Mouse (Mus musculus) thymus, adult 2 months (tissue): Measurements from ENCODE around the gene Trpd52l3. TPM values are rescaled to one million over a fixed set of nuclear protein-coding genes. Genes with fewer than 3 reads are reported as not detected.

Source experiments
- DNase-seq: peaks from one replicate; pipeline ENCODE4 v3.0.0; 2021
- H3K27ac ChIP-seq: fragments of 200-500 bp; 2 replicates; pipeline ENCODE4 v1.5.1; 2012; ENCODE audit warnings: low read length, control low read depth; ENCODE audit not compliant: control insufficient read depth, insufficient read depth
- H3K27me3 ChIP-seq: fragments of 200-500 bp; 2 replicates; pipeline ENCODE4 v1.6.1; 2012; ENCODE audit warnings: mild to moderate bottlenecking, low read length, moderate library complexity, mixed read lengths; ENCODE audit not compliant: control insufficient read depth, insufficient read depth
- H3K36me3 ChIP-seq: fragments of 200-500 bp; 2 replicates; pipeline ENCODE4 v1.6.1; 2012; ENCODE audit warnings: mild to moderate bottlenecking, low read length, moderate library complexity; ENCODE audit not compliant: control insufficient read depth, insufficient read depth
- H3K4me1 ChIP-seq: fragments of 200-500 bp; replicated peaks from 2 replicates; pipeline ENCODE4 v1.6.1; 2012; ENCODE audit warnings: low read length; ENCODE audit not compliant: control insufficient read depth, insufficient read depth
- H3K4me3 ChIP-seq: fragments of 200-500 bp; 2 replicates; pipeline ENCODE4 v1.5.1; 2012; ENCODE audit warnings: mild to moderate bottlenecking, low read length, control low read depth, moderate library complexity; ENCODE audit not compliant: control insufficient read depth, insufficient read depth
- CTCF ChIP-seq: fragments of 200-500 bp; IDR thresholded peaks from 2 replicates; pipeline ENCODE4 v1.5.1; 2012; ENCODE audit warnings: mild to moderate bottlenecking, control low read depth, low read length, moderate library complexity, borderline replicate concordance; ENCODE audit not compliant: control insufficient read depth, poor library complexity, insufficient read depth; ENCODE audit errors: extremely low read depth
- POLR2A ChIP-seq: fragments of 200-500 bp; IDR thresholded peaks from 2 replicates; pipeline ENCODE4 v1.6.1; 2012; ENCODE audit warnings: mild to moderate bottlenecking, low read length, control low read depth, moderate library complexity; ENCODE audit not compliant: control insufficient read depth, poor library complexity, insufficient read depth; ENCODE audit errors: extremely low read depth
- WGBS: fragments of 180-500 bp; shearing (Covaris S2); methylation state at CpG from one replicate; pipeline ENCODE4 v1.1.7; 2018; 5-methylcytosine and 5-hydroxymethylcytosine counted together
- polyA plus RNA-seq: library from polyadenylated mRNA; depleted of rRNA; stranded (reverse); fragments of >200 nt; gene quantifications from 2 replicates; pipeline ENCODE4 v1.2.3, GENCODE M21; 2012; rRNA removed

Trpd52l3 gene
- polyA plus RNA-seq: 0.07 TPM in 1 of 2 replicates, not detected in the other

DNA sequence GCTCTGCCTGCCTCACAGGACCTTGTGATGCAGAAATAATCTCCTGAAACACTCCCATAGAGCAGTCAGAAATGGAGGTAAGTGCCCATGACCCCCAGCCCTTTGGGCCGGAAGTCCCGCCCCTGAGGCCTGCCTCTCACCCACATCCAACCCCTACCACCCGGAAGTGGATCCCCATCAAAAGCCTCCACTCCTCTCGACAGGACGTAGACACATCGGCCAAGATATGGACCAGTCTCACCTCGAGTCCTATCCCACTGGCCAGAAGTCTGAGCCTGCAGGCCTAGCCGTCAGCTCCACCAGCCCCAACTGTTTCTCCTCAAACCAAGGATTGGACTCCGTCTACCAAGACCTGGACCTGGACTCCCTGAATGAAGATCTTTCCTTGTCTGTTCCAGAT, at the start of gene Trpd52l3:
Gene Trpd52l3 (plus strand): TSS at position 170 of the 400 bp plus-strand sequence.
- Histone ChIP-seq H3K4me3 (no peak within 1 kb of the TSS), H3K36me3 (no peaks in the 10 kb centered on the region), H3K27me3 (no peaks in the 10 kb centered on the region), H3K27ac (no peak within 1 kb of the TSS), H3K4me1 (no peaks in the 10 kb centered on the region)
- TF ChIP-seq CTCF (no peak), POLR2A (no peak)
- WGBS: 96% methylated on average over 9 of the region's 9 CpGs
- DNase-seq: no peak

GRCm38 (mm10) chr19:29953833-29954232, 49.8 kb upstream of the Trpd52l3 start:
- no peak for TF ChIP-seq CTCF
- no peak for TF ChIP-seq POLR2A
- Histone ChIP-seq H3K36me3 (no peaks in the 10 kb centered on the region), H3K4me3 (no peak overlapping the region), H3K4me1 (no peaks in the 10 kb centered on the region), H3K27me3 (no peaks in the 10 kb centered on the region), H3K27ac (no peak overlapping the region)
- 75% methylated on average over 3 of the region's 3 CpGs for WGBS
- no peak for DNase-seq

DNA sequence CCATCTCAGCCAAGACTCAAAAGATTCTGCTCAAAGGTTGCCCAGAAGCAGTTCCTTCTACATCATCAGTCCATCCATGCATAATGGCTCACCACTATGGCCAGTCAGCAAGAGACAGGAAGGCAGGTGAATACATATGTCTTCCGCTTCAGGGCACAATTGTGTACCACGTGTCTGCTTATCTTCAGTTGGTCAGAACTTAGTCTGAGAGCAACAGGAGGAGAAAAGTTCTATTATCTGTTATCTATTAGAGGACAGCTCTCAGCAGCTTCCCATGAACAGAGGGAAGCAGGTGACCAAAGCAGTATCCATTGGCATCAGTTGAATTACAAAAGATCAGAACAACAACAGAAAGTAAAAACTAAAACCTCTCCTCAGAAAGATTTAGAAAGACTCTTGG, 48.1 kb upstream of the Trpd52l3 start:
- TF ChIP-seq POLR2A: no peak
- TF ChIP-seq CTCF: no peak
- no peak for DNase-seq
- WGBS: 93% methylated on average over 2 of the region's 2 CpGs
- no peaks in the 10 kb centered on the region for H3K36me3 ChIP-seq
- H3K4me1 ChIP-seq: no peaks in the 10 kb centered on the region
- no peak overlapping the region for H3K27ac ChIP-seq
- no peaks in the 10 kb centered on the region for H3K27me3 ChIP-seq
- H3K4me3 ChIP-seq: no peak overlapping the region

DNA sequence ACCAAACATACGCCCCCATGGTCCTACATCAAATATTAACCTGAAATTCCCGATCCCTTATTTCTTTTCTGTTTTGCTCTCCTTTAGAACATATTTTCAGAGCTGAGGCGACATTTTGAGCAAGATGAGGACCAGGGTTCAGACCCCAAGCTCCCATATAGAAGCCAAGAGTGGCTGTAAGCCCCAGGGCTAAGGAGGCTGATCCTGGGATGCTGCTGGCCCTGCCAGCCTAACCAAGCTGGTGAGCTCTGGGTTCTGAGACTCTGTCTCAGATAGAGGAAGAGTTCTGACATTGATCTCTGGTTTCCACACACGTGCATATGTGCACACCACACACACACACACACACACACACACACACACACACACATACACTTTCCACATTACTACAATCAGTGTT, 42.7 kb upstream of the Trpd52l3 start:
- no peak for DNase-seq
- Histone ChIP-seq H3K36me3 (no peaks in the 10 kb centered on the region), H3K4me3 (no peak overlapping the region), H3K27me3 (no peaks in the 10 kb centered on the region), H3K4me1 (no peaks in the 10 kb centered on the region), H3K27ac (no peak overlapping the region)
- TF ChIP-seq POLR2A (no peak), CTCF (no peak)
- WGBS: 89% methylated on average over 4 of the region's 4 CpGs

DNA sequence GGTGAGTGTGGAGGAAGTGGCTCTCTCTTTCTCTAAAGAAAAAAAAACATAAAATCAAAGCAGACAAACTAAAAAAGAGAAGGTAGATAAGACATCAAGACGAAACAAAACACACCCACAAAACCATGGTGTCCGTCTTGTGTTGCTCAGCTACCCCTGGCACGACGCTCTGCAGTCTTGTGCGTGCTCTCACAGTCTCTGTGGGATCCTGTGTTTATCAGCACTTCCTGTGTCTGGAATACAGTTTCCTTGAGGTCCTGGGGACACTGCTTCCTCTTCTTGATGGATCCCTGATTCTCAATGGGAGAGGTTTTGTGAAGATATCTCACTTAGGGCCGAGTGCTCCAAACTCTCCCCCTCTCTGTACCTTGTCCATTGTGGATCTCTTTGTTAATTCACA, 41.7 kb upstream of the Trpd52l3 start:
- no peaks in the 10 kb centered on the region for H3K27me3 ChIP-seq
- no peaks in the 10 kb centered on the region for H3K4me1 ChIP-seq
- no peaks in the 10 kb centered on the region for H3K36me3 ChIP-seq
- no peak overlapping the region for H3K27ac ChIP-seq
- no peak overlapping the region for H3K4me3 ChIP-seq
- WGBS: 59% methylated on average over 6 of the region's 6 CpGs
- no peak for DNase-seq
- no peak for TF ChIP-seq POLR2A
- TF ChIP-seq CTCF: no peak

DNA sequence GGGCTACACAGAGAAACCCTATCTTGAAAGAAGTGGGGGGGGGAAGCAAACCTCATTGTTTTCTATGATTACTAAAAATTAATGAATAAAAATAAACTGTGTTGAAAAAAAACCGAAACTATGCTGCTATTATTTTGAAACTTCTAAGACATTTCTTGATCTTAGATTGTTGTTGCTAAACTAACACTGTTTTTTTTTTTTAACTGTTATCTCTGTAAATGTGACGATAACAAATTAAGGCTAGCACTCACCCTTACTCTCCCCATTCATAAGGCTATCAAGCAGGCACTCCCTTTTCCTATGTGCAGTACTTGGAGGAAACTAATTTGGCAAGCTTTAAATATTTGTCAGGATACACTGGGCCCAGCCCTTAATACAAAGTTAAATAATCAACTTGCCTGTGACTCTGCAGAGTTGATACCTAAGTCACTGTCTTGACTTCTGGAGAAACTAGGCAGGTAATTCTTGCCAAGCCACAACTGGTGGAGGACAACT, 39.9 kb upstream of the Trpd52l3 start:
- Histone ChIP-seq H3K4me1 (no peaks in the 10 kb centered on the region), H3K4me3 (no peak overlapping the region), H3K36me3 (no peaks in the 10 kb centered on the region), H3K27me3 (no peaks in the 10 kb centered on the region), H3K27ac (no peak overlapping the region)
- WGBS: 90% methylated on average over 2 of the region's 2 CpGs
- DNase-seq: no peak
- TF ChIP-seq POLR2A (no peak), CTCF (no peak)

DNA sequence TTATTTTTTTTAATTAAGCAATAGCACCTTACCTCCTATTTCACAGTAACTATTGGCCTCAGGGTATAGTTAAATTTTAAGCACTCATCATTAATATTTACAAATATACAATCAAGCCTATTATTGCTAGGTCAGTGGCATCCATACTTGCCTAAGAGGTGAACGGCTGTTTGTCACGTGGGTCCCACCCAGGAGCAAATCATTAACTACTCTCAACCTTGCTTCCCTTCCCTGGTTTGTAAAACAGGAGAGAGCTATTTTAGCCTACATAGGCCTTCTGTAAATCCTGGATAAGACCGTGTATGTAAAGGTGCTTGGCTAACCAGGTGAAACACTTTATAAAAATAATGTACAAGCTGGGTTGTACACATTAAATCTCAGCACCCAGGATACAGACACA, 35.6 kb upstream of the Trpd52l3 start:
- no peak overlapping the region for H3K27ac ChIP-seq
- 96% methylated on average over 3 of the region's 3 CpGs for WGBS
- no peaks in the 10 kb centered on the region for H3K36me3 ChIP-seq
- no peak overlapping the region for H3K4me3 ChIP-seq
- H3K4me1 ChIP-seq: no peaks in the 10 kb centered on the region
- TF ChIP-seq POLR2A (no peak), CTCF (no peak)
- no peak for DNase-seq
- H3K27me3 ChIP-seq: no peaks in the 10 kb centered on the region
